Mouse (Mus musculus) forebrain, postnatal 0 days (tissue): ENCODE data around the gene Clrn2. TPM values are rescaled to one million over a fixed set of nuclear protein-coding genes. Genes with fewer than 3 reads are reported as not detected.

Experiments used
- ATAC-seq: fragments of 200-750 bp; cut with Nextera tagmentation; 2 replicates; pipeline ENCODE4 v1.8.0; 2017; ENCODE audit warnings: mild to moderate bottlenecking, moderate library complexity
- DNase-seq: peaks from one replicate; pipeline ENCODE4 v3.0.0-alpha.2; 2015
- H3K27ac ChIP-seq: fragments of 300-500 bp; sonication (generic); 2 replicates; pipeline ENCODE4 v1.5.1; 2014; ENCODE audit warnings: low read depth, mild to moderate bottlenecking, antibody characterized with exemption, low read length, moderate library complexity, mixed read lengths
- H3K27me3 ChIP-seq: fragments of 300-500 bp; sonication (generic); 2 replicates; pipeline ENCODE4 v1.6.1; 2014; ENCODE audit warnings: mild to moderate bottlenecking, low read length, mixed read lengths; ENCODE audit not compliant: insufficient read depth
- H3K36me3 ChIP-seq: fragments of 300-500 bp; sonication (generic); 2 replicates; pipeline ENCODE4 v1.6.1; 2014; ENCODE audit warnings: mild to moderate bottlenecking, moderate library complexity; ENCODE audit not compliant: insufficient read depth
- H3K4me1 ChIP-seq: fragments of 300-500 bp; sonication (generic); 2 replicates; pipeline ENCODE4 v1.6.1; 2014; ENCODE audit warnings: antibody characterized with exemption; ENCODE audit not compliant: insufficient read depth
- H3K4me2 ChIP-seq: fragments of 300-500 bp; sonication (generic); 2 replicates; pipeline ENCODE4 v1.6.1; 2014; ENCODE audit warnings: low read depth, mild to moderate bottlenecking, moderate library complexity
- H3K4me3 ChIP-seq: fragments of 300-500 bp; sonication (generic); 2 replicates; pipeline ENCODE4 v1.5.1; 2014; ENCODE audit warnings: low read depth, low read length, mixed read lengths
- H3K9ac ChIP-seq: fragments of 300-500 bp; sonication (generic); 2 replicates; pipeline ENCODE4 v1.6.1; 2014; ENCODE audit warnings: mild to moderate bottlenecking
- H3K9me3 ChIP-seq: fragments of 300-500 bp; sonication (generic); 2 replicates; pipeline ENCODE4 v1.6.1; 2016; ENCODE audit warnings: low read length
- CTCF ChIP-seq: sonication (generic); IDR thresholded peaks from 2 replicates; pipeline ENCODE4 v1.5.1; 2016; ENCODE audit warnings: antibody characterized with exemption, control low read depth, low read depth
- WGBS: fragments of 180-500 bp; shearing (Covaris S2); extraction: QIAGEN DNeasy Blood & Tissue Kit; methylation state at CpG from one replicate; pipeline ENCODE4 v1.1.7; 2014; 5-methylcytosine and 5-hydroxymethylcytosine counted together
- polyA plus RNA-seq: library from polyadenylated mRNA; unstranded; fragments of >200 nt; fragmentation: Nextera tagmentation; extraction: Ambion mirVana; gene quantifications from 2 replicates; pipeline ENCODE4 v1.2.1, GENCODE M21; 2015
- total RNA-seq: library from RNA; depleted of rRNA; stranded (reverse); fragments of >200 nt; gene quantifications from 2 replicates; pipeline ENCODE4 v1.2.3, GENCODE M21; 2014; rRNA removed

Gene Clrn2
- total and polyA plus RNA-seq, 2 experiments from 2014 or later = not detected

GRCm38 (mm10) chr5:45497564-45497963 lies 44.0 kb downstream of the Clrn2 start:
- H3K4me3 ChIP-seq = no peak overlapping the region
- H3K36me3 ChIP-seq = peaks cover 14% of the 10 kb centered on the region; the same call in 1 of the 2 replicates
- no peak overlapping the region for H3K4me2 ChIP-seq
- H3K27ac ChIP-seq = no peak overlapping the region
- H3K9me3 ChIP-seq = no peaks in the 10 kb centered on the region
- no peak overlapping the region for H3K9ac ChIP-seq
- DNase-seq (no peak), ATAC-seq (no peak)
- H3K27me3 ChIP-seq = no peaks in the 10 kb centered on the region
- no peak for TF ChIP-seq CTCF
- H3K4me1 ChIP-seq = no peaks in the 10 kb centered on the region
- WGBS = 88% methylated on average over 5 of the region's 5 CpGs

GRCm38 (mm10) chr5:45510071-45510470 lies 56.5 kb downstream of the Clrn2 start:
- H3K4me2 ChIP-seq = no peak overlapping the region
- H3K4me1 ChIP-seq = no peaks in the 10 kb centered on the region
- ATAC-seq (peak; percentile 85), DNase-seq (peak; percentile 57)
- no peaks in the 10 kb centered on the region for H3K9me3 ChIP-seq
- H3K4me3 ChIP-seq = no peak overlapping the region
- H3K9ac ChIP-seq = no peak overlapping the region
- peak; percentile 45 for TF ChIP-seq CTCF
- WGBS = 75% methylated on average over 7 of the region's 7 CpGs
- H3K27me3 ChIP-seq = no peaks in the 10 kb centered on the region
- H3K27ac ChIP-seq = no peak overlapping the region
- H3K36me3 ChIP-seq = peaks cover 37% of the 10 kb centered on the region

GRCm38 (mm10) chr5:45512908-45513307 lies 59.4 kb downstream of the Clrn2 start:
- no peaks in the 10 kb centered on the region for H3K9me3 ChIP-seq
- no peak overlapping the region for H3K4me3 ChIP-seq
- 85% methylated on average over 6 of the region's 6 CpGs for WGBS
- no peak for ATAC-seq
- peaks cover 18% of the 10 kb centered on the region for H3K36me3 ChIP-seq
- no peak for DNase-seq
- no peaks in the 10 kb centered on the region for H3K27me3 ChIP-seq
- H3K4me1 ChIP-seq = no peaks in the 10 kb centered on the region
- TF ChIP-seq CTCF = no peak
- no peak overlapping the region for H3K4me2 ChIP-seq
- no peak overlapping the region for H3K27ac ChIP-seq
- no peak overlapping the region for H3K9ac ChIP-seq

GRCm38 (mm10) chr5:45513511-45513910 lies 60.0 kb downstream of the Clrn2 start:
- Histone ChIP-seq H3K27ac (no peak overlapping the region), H3K9me3 (no peaks in the 10 kb centered on the region), H3K27me3 (no peaks in the 10 kb centered on the region), H3K4me3 (no peak overlapping the region), H3K4me1 (no peaks in the 10 kb centered on the region), H3K4me2 (no peak overlapping the region), H3K36me3 (peaks cover 18% of the 10 kb centered on the region), H3K9ac (no peak overlapping the region)
- 98% methylated on average over 2 of the region's 2 CpGs for WGBS
- TF ChIP-seq CTCF = no peak
- DNase-seq = no peak
- ATAC-seq = no peak

Other genes with a start within 250 kb of the Clrn2 start
- 28.1 and 42.2 TPM in 2 replicates for gene Qdpr, start 3.5 kb upstream of the Clrn2 start, total RNA-seq
- gene Qdpr, start 3.5 kb upstream of the Clrn2 start, polyA plus RNA-seq = 125 and 129 TPM in 2 replicates
- 29.9 and 30.1 TPM in 2 replicates for gene Lap3, start 39.6 kb downstream of the Clrn2 start, total RNA-seq
- gene Lap3, start 39.6 kb downstream of the Clrn2 start, polyA plus RNA-seq = 34.2 and 35.8 TPM in 2 replicates
- gene Med28, start 66.5 kb downstream of the Clrn2 start, total RNA-seq = 65.0 and 86.6 TPM in 2 replicates
- 277 and 325 TPM in 2 replicates for gene Med28, start 66.5 kb downstream of the Clrn2 start, polyA plus RNA-seq
- 8.5 and 8.9 TPM in 2 replicates for gene Fam184b, start 185.9 kb downstream of the Clrn2 start, total RNA-seq
- gene Fam184b, start 185.9 kb downstream of the Clrn2 start, polyA plus RNA-seq = 5.7 and 8.0 TPM in 2 replicates
- 3.8 and 5.7 TPM in 2 replicates for gene Ncapg, start 216.2 kb downstream of the Clrn2 start, total RNA-seq
- 3.5 and 4.4 TPM in 2 replicates for gene Ncapg, start 216.2 kb downstream of the Clrn2 start, polyA plus RNA-seq